Comparison of ENCODE assay signal across 11 mouse cellular contexts in genomic region chr10:57231117-57231516, GRCm38 (mm10).
DNase-seq lines count a peak whose midpoint lies in the region; ATAC-seq and TF ChIP-seq lines count a peak whose summit lies in the region.
"Had no signal": no experiment of that assay in that cellular context is flagged by ENCODE, and none has a peak within 500 bp of the region (broad histone marks: within the 10 kb centered on the region; RNA-seq: fewer than 3 reads in every experiment).

No protein-coding gene starts in this region.

- 74% methylated on average over 3 of the region's 3 CpGs for WGBS in hindbrain, postnatal 0 days
- WGBS in hindbrain, embryonic 12.5 days = 80% methylated on average over 3 of the region's 3 CpGs

- H3K4me2 ChIP-seq in hindbrain, postnatal 0 days (ENCODE audit: low read depth, low read length) = no peak overlapping the region
- H3K4me2 ChIP-seq in hindbrain, embryonic 12.5 days (replicated peaks) = no peak overlapping the region
- H3K4me2 ChIP-seq: embryonic facial prominence, embryonic 12.5 days; liver, embryonic 13.5 days had no signal

- no peaks in the 10 kb centered on the region for H3K4me1 ChIP-seq in hindbrain, postnatal 0 days (ENCODE audit: insufficient read depth, low read length)
- no peaks in the 10 kb centered on the region for H3K4me1 ChIP-seq in hindbrain, embryonic 12.5 days
- H3K4me1 ChIP-seq: embryonic facial prominence, embryonic 12.5 days; liver, embryonic 13.5 days; midbrain, embryonic 10.5 days had no signal

- TF ChIP-seq CTCF in hindbrain, postnatal 0 days (IDR thresholded peaks at IDR 0.05; ENCODE audit: low read depth) = no peak

- H3K36me3 ChIP-seq in hindbrain, postnatal 0 days (ENCODE audit: insufficient read depth, low read length) = no peaks in the 10 kb centered on the region
- H3K36me3 ChIP-seq in hindbrain, embryonic 12.5 days = no peaks in the 10 kb centered on the region
- H3K36me3 ChIP-seq: embryonic facial prominence, embryonic 12.5 days; liver, embryonic 13.5 days; midbrain, embryonic 10.5 days had no signal

- intact Hi-C loops in heart, postnatal 14 days (cut with DNase I) = no loop called here

- no peak overlapping the region for H3K4me3 ChIP-seq in hindbrain, postnatal 0 days (ENCODE audit: low read length)
- H3K4me3 ChIP-seq in hindbrain, embryonic 12.5 days = no peak overlapping the region
- H3K4me3 ChIP-seq: embryonic facial prominence, embryonic 12.5 days; liver, embryonic 13.5 days; midbrain, embryonic 10.5 days had no signal

- peak; percentile 12 for DNase-seq in hindbrain, postnatal 0 days (ENCODE audit: low spot score)
- peak; percentile 4 to 5 for DNase-seq in urinary bladder, postnatal 36 days (ENCODE audit: low spot score in 2 of 2)
- DNase-seq in urinary bladder, postnatal 25 days (ENCODE audit: low spot score) = no peak
- peak; percentile 7 to 13 for DNase-seq in heart, postnatal 14 days
- DNase-seq in adrenal gland, postnatal 25 days = no peak
- no peak for DNase-seq in frontal cortex, postnatal 25 days (ENCODE audit: low spot score in 2 of 2)
- DNase-seq: liver, embryonic 13.5 days had no signal

- H3K9ac ChIP-seq in hindbrain, postnatal 0 days (replicated peaks; ENCODE audit: low read length) = no peak overlapping the region
- H3K9ac ChIP-seq in hindbrain, embryonic 12.5 days = no peak overlapping the region
- H3K9ac ChIP-seq: embryonic facial prominence, embryonic 12.5 days; liver, embryonic 13.5 days had no signal

- H3K27me3 ChIP-seq in hindbrain, postnatal 0 days (ENCODE audit: insufficient read depth, low read length) = no peaks in the 10 kb centered on the region
- no peaks in the 10 kb centered on the region for H3K27me3 ChIP-seq in hindbrain, embryonic 12.5 days
- H3K27me3 ChIP-seq: embryonic facial prominence, embryonic 12.5 days; liver, embryonic 13.5 days had no signal

- no peak for ATAC-seq in hindbrain, postnatal 0 days
- ATAC-seq in hindbrain, embryonic 12.5 days (ENCODE audit: low FRiP score) = no peak
- ATAC-seq: hindbrain, embryonic 16.5 days had no signal

- no peaks in the 10 kb centered on the region for H3K9me3 ChIP-seq in hindbrain, postnatal 0 days (ENCODE audit: low read length)
- no peaks in the 10 kb centered on the region for H3K9me3 ChIP-seq in hindbrain, embryonic 12.5 days (replicated peaks)
- H3K9me3 ChIP-seq: embryonic facial prominence, embryonic 12.5 days; liver, embryonic 13.5 days; midbrain, embryonic 10.5 days had no signal

- H3K27ac ChIP-seq in hindbrain, postnatal 0 days = no peak overlapping the region
- H3K27ac ChIP-seq in hindbrain, embryonic 12.5 days = no peak overlapping the region
- H3K27ac ChIP-seq: embryonic facial prominence, embryonic 12.5 days; liver, embryonic 13.5 days; midbrain, embryonic 10.5 days had no signal

Comparison
In these comparisons a context has a peak if more than half of its experiments do, and no peak if none do; other contexts are left out.
1. DNase-seq: peak in hindbrain, postnatal 0 days (single experiment), urinary bladder, postnatal 36 days (2 of 2) and heart, postnatal 14 days (2 of 2); none in urinary bladder, postnatal 25 days (single experiment), adrenal gland, postnatal 25 days (single experiment) and frontal cortex, postnatal 25 days (0 of 2).